Mouse (Mus musculus): ENCODE results near the gene 2310057M21Rik.

2310057M21Rik gene

DNA sequence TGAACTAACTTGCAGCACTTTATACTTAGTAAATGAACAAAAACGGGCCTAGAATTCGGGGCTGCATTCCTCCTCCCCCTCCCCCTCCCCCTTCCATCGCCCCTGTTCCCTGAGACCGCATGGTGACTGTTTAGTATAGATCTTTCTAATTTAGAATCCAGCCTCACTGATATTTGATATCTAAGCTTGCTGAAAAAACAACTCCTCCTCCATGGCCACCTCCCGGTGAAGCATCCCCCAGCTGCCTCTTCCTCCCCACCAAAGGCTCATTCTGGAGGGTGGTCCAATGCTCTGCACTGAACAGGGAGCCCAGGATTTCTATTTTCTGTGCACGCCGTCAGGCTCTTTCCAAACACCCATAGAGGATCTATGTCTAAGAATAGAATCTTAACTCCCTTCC, 44.2 kb downstream of the 2310057M21Rik start:
- DNase-seq = no peak

DNA sequence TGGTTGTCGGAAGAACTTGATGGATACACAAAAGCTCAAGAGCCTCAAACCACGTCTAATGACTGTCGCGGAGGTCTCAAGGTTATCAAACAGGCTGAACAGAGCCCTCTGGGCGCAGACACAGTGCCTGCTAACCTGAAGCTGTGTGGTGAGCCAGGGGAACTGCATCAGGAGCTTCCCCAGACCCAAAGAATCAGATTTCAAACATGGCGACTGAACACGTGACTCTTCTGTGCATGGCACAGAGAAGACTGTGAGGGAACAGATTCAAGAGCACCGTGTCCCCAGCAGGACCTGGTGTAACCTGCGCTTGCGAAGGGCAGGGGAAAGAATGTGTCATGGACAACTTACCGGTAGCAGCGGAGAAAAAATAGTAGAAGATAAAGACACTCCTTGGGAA, 45.0 kb downstream of the 2310057M21Rik start:
- no peak for DNase-seq

DNA sequence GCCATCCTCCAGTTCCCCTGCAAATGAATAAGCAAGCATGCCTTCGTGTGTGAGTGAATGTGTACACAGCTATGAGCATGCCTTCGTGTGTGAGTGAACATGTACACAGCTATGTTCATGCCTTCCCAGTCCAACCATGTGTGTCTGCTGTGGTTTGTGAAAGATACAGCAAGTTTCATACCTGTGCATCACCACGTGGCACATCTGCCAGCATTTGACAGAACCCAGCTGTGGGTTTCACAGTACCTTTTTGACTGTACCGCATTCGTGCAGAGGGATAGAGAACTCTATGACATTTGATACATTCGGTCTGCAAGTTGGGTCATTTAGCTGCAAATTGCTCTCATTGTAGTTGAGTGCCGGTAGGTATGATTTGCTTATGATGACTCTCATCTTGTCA, 48.1 kb downstream of the 2310057M21Rik start:
- DNase-seq = no peak

- no peak for DNase-seq
Observed at GRCm38 (mm10) chr7:131306733-131307132, 55.8 kb downstream of the 2310057M21Rik start.

DNA sequence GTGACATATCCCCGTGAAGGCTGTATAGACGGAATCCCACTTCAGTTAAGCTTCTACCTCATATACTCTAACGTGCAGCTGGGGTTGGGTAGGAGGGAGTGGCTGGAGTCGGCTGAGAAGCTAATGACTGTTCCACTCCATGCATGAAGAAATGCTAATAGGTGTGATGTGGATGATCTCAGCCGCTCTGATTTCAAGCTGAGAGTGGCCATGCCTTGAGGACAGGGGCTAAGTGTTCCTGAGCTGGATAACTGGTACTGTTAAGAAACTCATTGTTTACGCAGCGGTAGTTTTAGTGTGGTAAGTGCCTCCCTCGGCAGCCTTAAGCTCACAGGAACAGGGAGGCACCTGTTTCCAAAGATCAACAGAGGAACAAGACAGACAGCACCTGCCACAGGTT, 59.2 kb downstream of the 2310057M21Rik start:
- DNase-seq = no peak

DNA sequence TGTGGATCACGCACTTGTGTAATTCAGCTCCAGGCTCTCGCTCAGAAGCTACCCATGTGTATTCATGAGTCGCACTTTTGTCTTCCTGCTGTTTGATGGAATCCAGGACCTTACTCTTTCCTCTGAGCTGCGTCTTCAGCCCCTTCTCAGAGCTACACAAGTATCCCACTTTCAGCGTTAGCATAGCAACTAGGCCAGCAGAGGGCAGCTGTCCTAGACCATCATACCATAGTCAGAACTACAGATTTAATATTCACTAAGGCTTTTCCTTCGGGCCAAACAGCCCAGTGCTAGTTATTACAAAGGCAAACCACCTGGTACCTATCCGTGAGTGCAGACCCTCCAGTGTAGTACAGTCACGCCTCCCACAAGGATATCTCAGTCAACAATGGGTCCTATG, 65.4 kb downstream of the 2310057M21Rik start:
- DNase-seq = no peak
